Mouse (Mus musculus) hindbrain, postnatal 0 days (tissue): ENCODE results near the gene Sac3d1. TPM values are rescaled to one million over a fixed set of nuclear protein-coding genes. Genes with fewer than 3 reads are reported as not detected.

Experiments used
- ATAC-seq: fragments of 200-750 bp; cut with Nextera tagmentation; 2 replicates; pipeline ENCODE4 v1.8.0; 2017; ENCODE audit warnings: mild to moderate bottlenecking, moderate TSS enrichment, moderate library complexity
- DNase-seq: peaks from one replicate; pipeline ENCODE4 v3.0.0-alpha.2; 2015; ENCODE audit warnings: low spot score
- H3K27ac ChIP-seq: fragments of 300-500 bp; sonication (generic); 2 replicates; pipeline ENCODE4 v1.5.1; 2014; ENCODE audit warnings: mild to moderate bottlenecking
- H3K27me3 ChIP-seq: fragments of 300-500 bp; sonication (generic); 2 replicates; pipeline ENCODE4 v1.6.1; 2014; ENCODE audit warnings: low read length, mixed read lengths; ENCODE audit not compliant: insufficient read depth
- H3K36me3 ChIP-seq: fragments of 300-500 bp; sonication (generic); 2 replicates; pipeline ENCODE4 v1.6.1; 2014; ENCODE audit warnings: low read length, mixed read lengths; ENCODE audit not compliant: insufficient read depth
- H3K4me1 ChIP-seq: fragments of 300-500 bp; sonication (generic); 2 replicates; pipeline ENCODE4 v1.6.1; 2014; ENCODE audit warnings: antibody characterized with exemption, low read length, mixed read lengths; ENCODE audit not compliant: insufficient read depth
- H3K4me2 ChIP-seq: fragments of 300-500 bp; sonication (generic); 2 replicates; pipeline ENCODE4 v1.6.1; 2014; ENCODE audit warnings: low read depth, mild to moderate bottlenecking, low read length, moderate library complexity, mixed read lengths
- H3K4me3 ChIP-seq: fragments of 300-500 bp; sonication (generic); 2 replicates; pipeline ENCODE4 v1.5.1; 2014; ENCODE audit warnings: low read length
- H3K9ac ChIP-seq: fragments of 300-500 bp; sonication (generic); replicated peaks from 2 replicates; pipeline ENCODE4 v1.6.1; 2014; ENCODE audit warnings: mild to moderate bottlenecking, low read length, moderate library complexity, mixed read lengths
- H3K9me3 ChIP-seq: fragments of 300-500 bp; sonication (generic); 2 replicates; pipeline ENCODE4 v1.6.1; 2016; ENCODE audit warnings: low read length, mixed read lengths
- CTCF ChIP-seq: IDR thresholded peaks from 2 replicates; pipeline ENCODE4 v1.5.1; 2016; ENCODE audit warnings: antibody characterized with exemption, control low read depth, low read depth
- WGBS: fragments of 180-500 bp; shearing (Covaris S2); extraction: QIAGEN DNeasy Blood & Tissue Kit; methylation state at CpG from one replicate; pipeline ENCODE4 v1.1.7; 2014; 5-methylcytosine and 5-hydroxymethylcytosine counted together
- polyA plus RNA-seq: library from polyadenylated mRNA; unstranded; fragments of >200 nt; fragmentation: Nextera tagmentation; extraction: Ambion mirVana; gene quantifications from 2 replicates; pipeline ENCODE4 v1.2.1, GENCODE M21; 2015
- total RNA-seq: library from RNA; depleted of rRNA; stranded (reverse); fragments of >200 nt; gene quantifications from 2 replicates; pipeline ENCODE4 v1.2.3, GENCODE M21; 2014

Sac3d1 gene
- total and polyA plus RNA-seq, 2 experiments from 2014 or later: 51.9 to 91.5 TPM

- ATAC-seq (peak; percentile 93), DNase-seq (peak; percentile 100)
- TF ChIP-seq CTCF: no peak
- H3K4me3 ChIP-seq: peak within 1 kb of the TSS; percentile 54
- H3K27ac ChIP-seq: peak within 1 kb of the TSS; percentile 71
- peak within 1 kb of the TSS; percentile 94 for H3K4me2 ChIP-seq
- peaks cover 28% of the 10 kb centered on the region for H3K36me3 ChIP-seq
- WGBS: under 1% methylated on average over 58 of the region's 58 CpGs
- H3K27me3 ChIP-seq: no peaks in the 10 kb centered on the region
- peaks cover 8% of the 10 kb centered on the region for H3K4me1 ChIP-seq
- no peaks in the 10 kb centered on the region for H3K9me3 ChIP-seq
- H3K9ac ChIP-seq: peak within 1 kb of the TSS; percentile 63
Observed at GRCm38 (mm10) chr19:6084478-6085248, 33.8 kb downstream of the Sac3d1 start, which contains the start of the genes Zfpl1 and Cdca5. Zfpl1 (minus strand) TSS chr19:6084956. Cdca5 (plus strand) TSS chr19:6084983.

- WGBS: 79% methylated on average over 9 of the region's 9 CpGs
- Histone ChIP-seq H3K4me1 (peaks cover 8% of the 10 kb centered on the region), H3K36me3 (peaks cover 28% of the 10 kb centered on the region), H3K27me3 (no peaks in the 10 kb centered on the region), H3K9me3 (no peaks in the 10 kb centered on the region), H3K4me3 (no peak within 1 kb of the TSS), H3K27ac (no peak within 1 kb of the TSS), H3K9ac (no peak within 1 kb of the TSS), H3K4me2 (no peak within 1 kb of the TSS)
- TF ChIP-seq CTCF: no peak
- DNase-seq (no peak), ATAC-seq (no peak)
Observed at GRCm38 (mm10) chr19:6082156-6082555, 36.3 kb downstream of the Sac3d1 start, which contains the start of gene Gm28374. Gm28374 (minus strand) TSS chr19:6082256.

GRCm38 (mm10) chr19:6079983-6080480 is 38.4 kb downstream of the Sac3d1 start, which contains the start of gene Tmem262:
Tmem262 (plus strand) TSS chr19:6080033.
- Histone ChIP-seq H3K4me3 (no peak within 1 kb of the TSS), H3K9me3 (no peaks in the 10 kb centered on the region), H3K27me3 (no peaks in the 10 kb centered on the region), H3K27ac (no peak within 1 kb of the TSS), H3K9ac (no peak within 1 kb of the TSS), H3K4me2 (no peak within 1 kb of the TSS), H3K36me3 (peaks cover 28% of the 10 kb centered on the region), H3K4me1 (peaks cover 15% of the 10 kb centered on the region)
- no peak for ATAC-seq
- WGBS: 94% methylated on average over 12 of the region's 12 CpGs
- no peak for DNase-seq
- TF ChIP-seq CTCF: no peak

GRCm38 (mm10) chr19:6076564-6077393 is 41.7 kb downstream of the Sac3d1 start, which contains the start of gene Vps51:
Vps51 (minus strand) TSS chr19:6077231.
- Histone ChIP-seq H3K4me2 (peak within 1 kb of the TSS; percentile 98), H3K4me3 (peak within 1 kb of the TSS; percentile 81), H3K27me3 (no peaks in the 10 kb centered on the region), H3K9ac (peak within 1 kb of the TSS; percentile 68), H3K27ac (peak within 1 kb of the TSS; percentile 90), H3K4me1 (peaks cover 7% of the 10 kb centered on the region), H3K9me3 (no peaks in the 10 kb centered on the region), H3K36me3 (peaks cover 30% of the 10 kb centered on the region)
- ATAC-seq (peak; percentile 93), DNase-seq (peak; percentile 94)
- WGBS: under 1% methylated on average over 33 of the region's 33 CpGs
- no peak for TF ChIP-seq CTCF

GRCm38 (mm10) chr19:6073889-6074288 is 44.6 kb downstream of the Sac3d1 start:
- WGBS: 86% methylated on average over 5 of the region's 5 CpGs
- Histone ChIP-seq H3K9ac (no peak overlapping the region), H3K36me3 (peaks cover 32% of the 10 kb centered on the region)

GRCm38 (mm10) chr19:6071261-6071660 is 47.2 kb downstream of the Sac3d1 start:
- Histone ChIP-seq H3K36me3 (peaks cover 33% of the 10 kb centered on the region), H3K4me1 (peaks cover 8% of the 10 kb centered on the region), H3K9ac (no peak overlapping the region), H3K27me3 (no peaks in the 10 kb centered on the region), H3K9me3 (no peaks in the 10 kb centered on the region), H3K4me2 (no peak overlapping the region), H3K4me3 (no peak overlapping the region), H3K27ac (no peak overlapping the region)
- ATAC-seq (no peak), DNase-seq (no peak)
- 94% methylated on average over 19 of the region's 19 CpGs for whole genome bisulfite sequencing
- TF ChIP-seq CTCF: no peak

More at GRCm38 (mm10) chr19:6073889-6074288, 44.6 kb downstream of the Sac3d1 start:
- DNase-seq (no peak), ATAC-seq (no peak)
- peaks cover 7% of the 10 kb centered on the region for H3K4me1 ChIP-seq
- no peak overlapping the region for H3K4me2 ChIP-seq
- TF ChIP-seq CTCF: no peak
- no peaks in the 10 kb centered on the region for H3K9me3 ChIP-seq
- H3K4me3 ChIP-seq: no peak overlapping the region
- H3K27ac ChIP-seq: no peak overlapping the region
- no peaks in the 10 kb centered on the region for H3K27me3 ChIP-seq
